Mouse (Mus musculus): ENCODE measurements at regions not wholly inside any gene's neighbourhood (a gene's known extent, or its start where the extent isn't known, plus 50 kb on each side); places are given as distances from the start of the nearest gene placed in this dataset.

GRCm38 (mm10) chr8:87158322-87158721 is 273.3 kb upstream of the N4bp1 start:
- TF ChIP-seq EP300 (IDR thresholded peaks at IDR 0.05; ENCODE audit: insufficient read depth, low read depth, low read length) (no peak), POLR2A (IDR thresholded peaks at IDR 0.05; ENCODE audit: insufficient read depth, low read length) (no peak), CTCF (IDR thresholded peaks at IDR 0.05; ENCODE audit: low read depth, low read length) (no peak)
